Comparison of ENCODE assay signal across 17 mouse cellular contexts in genomic region chr6:53642826-53643356, GRCm38 (mm10).
A peak's percentile ranks its signal among the peaks of the same experiment; 100 is the strongest.
DNase-seq lines count a peak whose midpoint lies in the region; ATAC-seq and TF ChIP-seq lines count a peak whose summit lies in the region.
"Had no signal": no experiment of that assay in that cellular context is flagged by ENCODE, and none has a peak within 500 bp of the region (broad histone marks: within the 10 kb centered on the region; RNA-seq: fewer than 3 reads in every experiment).

No protein-coding gene starts in this region.

- H3K27me3 ChIP-seq in cerebellum, adult 2 months (ENCODE audit: control insufficient read depth, insufficient read depth, low read length) = no peaks in the 10 kb centered on the region
- H3K27me3 ChIP-seq in forebrain, embryonic 11.5 days (ENCODE audit: control insufficient read depth, insufficient read depth, low read length) = no peaks in the 10 kb centered on the region
- H3K27me3 ChIP-seq in limb, embryonic 13.5 days = no peaks in the 10 kb centered on the region
- no peaks in the 10 kb centered on the region for H3K27me3 ChIP-seq in hindbrain, embryonic 16.5 days (replicated peaks; ENCODE audit: control insufficient read depth, insufficient read depth, low read length)
- H3K27me3 ChIP-seq: embryonic facial prominence, embryonic 12.5 days; heart, embryonic 13.5 days had no signal

- H3K36me3 ChIP-seq in forebrain, embryonic 11.5 days (ENCODE audit: control insufficient read depth, insufficient read depth, low read length) = no peaks in the 10 kb centered on the region
- 0 out of 2 replicates have a peak, but pooled peaks cover 5% of the 10 kb centered on the region for H3K36me3 ChIP-seq in limb, embryonic 13.5 days
- no peaks in the 10 kb centered on the region for H3K36me3 ChIP-seq in hindbrain, embryonic 16.5 days (ENCODE audit: control insufficient read depth, insufficient read depth, low read length)
- H3K36me3 ChIP-seq: embryonic facial prominence, embryonic 12.5 days had no signal

- 41% methylated on average over 7 of the region's 7 CpGs for WGBS in cerebellum, adult 2 months
- WGBS in forebrain, embryonic 11.5 days = 80% methylated on average over 7 of the region's 7 CpGs
- WGBS in limb, embryonic 13.5 days = 74% methylated on average over 7 of the region's 7 CpGs
- 80% methylated on average over 7 of the region's 7 CpGs for WGBS in hindbrain, embryonic 16.5 days

- peak; percentile 32 to 50 for DNase-seq in cerebellum, adult 2 months
- DNase-seq in cerebellum, adult 11-12 months = no peak
- peak; percentile 54 for DNase-seq in urinary bladder, postnatal 14 days (ENCODE audit: low spot score)
- no peak for DNase-seq in urinary bladder, postnatal 10 days (ENCODE audit: low spot score)
- DNase-seq in forebrain, embryonic 11.5 days (ENCODE audit: low spot score) = no peak
- no peak for DNase-seq in right cerebral cortex, adult 18-20 months
- DNase-seq: kidney, adult 2 months; kidney, postnatal 25 days; liver; liver, postnatal 0 days; thymus, postnatal 36 days had no signal

- no peak for TF ChIP-seq CTCF in cerebellum, adult 2 months (IDR thresholded peaks at IDR 0.05; ENCODE audit: borderline replicate concordance, insufficient read depth, low read depth, low read length)

- no peak overlapping the region for H3K4me2 ChIP-seq in forebrain, embryonic 11.5 days (ENCODE audit: low read depth, low read length, severe bottlenecking)
- H3K4me2 ChIP-seq in limb, embryonic 13.5 days (replicated peaks) = no peak overlapping the region
- no peak overlapping the region for H3K4me2 ChIP-seq in hindbrain, embryonic 16.5 days (ENCODE audit: low read length)
- H3K4me2 ChIP-seq: embryonic facial prominence, embryonic 12.5 days; heart, embryonic 13.5 days had no signal

- H3K4me1 ChIP-seq in cerebellum, adult 2 months (ENCODE audit: control insufficient read depth, insufficient read depth, low read length) = peaks cover 10% of the 10 kb centered on the region
- peaks cover 2% of the 10 kb centered on the region; the same call in 1 of the 2 replicates for H3K4me1 ChIP-seq in forebrain, embryonic 11.5 days (replicated peaks; ENCODE audit: control insufficient read depth, insufficient read depth, low read length)
- H3K4me1 ChIP-seq in limb, embryonic 13.5 days = peaks cover 61% of the 10 kb centered on the region
- peaks cover 3% of the 10 kb centered on the region; the same call in 1 of the 2 replicates for H3K4me1 ChIP-seq in hindbrain, embryonic 16.5 days (ENCODE audit: control insufficient read depth, insufficient read depth, low read depth, low read length)

- H3K9ac ChIP-seq in forebrain, embryonic 11.5 days (ENCODE audit: low read length) = no peak overlapping the region
- H3K9ac ChIP-seq in limb, embryonic 13.5 days = no peak overlapping the region
- H3K9ac ChIP-seq in hindbrain, embryonic 16.5 days (ENCODE audit: low read depth, low read length) = no peak overlapping the region
- H3K9ac ChIP-seq: embryonic facial prominence, embryonic 12.5 days; heart, embryonic 13.5 days; liver, postnatal 0 days had no signal

- no peak overlapping the region for H3K4me3 ChIP-seq in cerebellum, adult 2 months (replicated peaks; ENCODE audit: insufficient read depth, low read depth, low read length)
- H3K4me3 ChIP-seq in forebrain, embryonic 11.5 days (ENCODE audit: low read depth, low read length) = no peak overlapping the region
- no peak overlapping the region for H3K4me3 ChIP-seq in limb, embryonic 13.5 days
- H3K4me3 ChIP-seq in hindbrain, embryonic 16.5 days (ENCODE audit: low read length) = no peak overlapping the region
- H3K4me3 ChIP-seq: embryonic facial prominence, embryonic 12.5 days; heart, embryonic 13.5 days had no signal

- no peak for ATAC-seq in forebrain, embryonic 11.5 days (replicated peaks; ENCODE audit: low FRiP score)
- no peak for ATAC-seq in limb, embryonic 13.5 days (ENCODE audit: low FRiP score, low read depth)
- no peak for ATAC-seq in hindbrain, embryonic 16.5 days
- ATAC-seq: activated CD4-positive, CD25-positive, alpha-beta regulatory T cell, adult 4 months; liver, postnatal 0 days; midbrain, embryonic 16.5 days had no signal

- H3K27ac ChIP-seq in cerebellum, adult 2 months (ENCODE audit: insufficient read depth, low read length) = no peak overlapping the region
- peak overlapping the region; percentile 6; the same call in 1 of the 2 replicates for H3K27ac ChIP-seq in forebrain, embryonic 11.5 days (ENCODE audit: low read depth, low read length)
- H3K27ac ChIP-seq in limb, embryonic 13.5 days = peak overlapping the region; percentile 73
- H3K27ac ChIP-seq in hindbrain, embryonic 16.5 days (ENCODE audit: low read depth, low read length) = no peak overlapping the region
- H3K27ac ChIP-seq: embryonic facial prominence, embryonic 12.5 days; heart, embryonic 13.5 days had no signal

- TF ChIP-seq POLR2A in cerebellum, adult 2 months (IDR thresholded peaks at IDR 0.05; ENCODE audit: borderline replicate concordance, insufficient read depth, low read length) = no peak

- no peaks in the 10 kb centered on the region for H3K9me3 ChIP-seq in forebrain, embryonic 11.5 days (ENCODE audit: control insufficient read depth, low read length)
- no peaks in the 10 kb centered on the region for H3K9me3 ChIP-seq in limb, embryonic 13.5 days
- no peaks in the 10 kb centered on the region for H3K9me3 ChIP-seq in hindbrain, embryonic 16.5 days (ENCODE audit: control insufficient read depth, low read length)
- H3K9me3 ChIP-seq: embryonic facial prominence, embryonic 12.5 days; heart, embryonic 13.5 days had no signal

Comparison
In these comparisons a context has a peak if more than half of its experiments do, and no peak if none do; other contexts are left out.
1. DNase-seq: peak in cerebellum, adult 2 months (2 of 2) and urinary bladder, postnatal 14 days (single experiment); none in cerebellum, adult 11-12 months (single experiment), urinary bladder, postnatal 10 days (single experiment), forebrain, embryonic 11.5 days (single experiment) and right cerebral cortex, adult 18-20 months (single experiment).
2. H3K27ac ChIP-seq: peak in forebrain, embryonic 11.5 days (single experiment) and limb, embryonic 13.5 days (single experiment); none in cerebellum, adult 2 months (single experiment) and hindbrain, embryonic 16.5 days (single experiment).